Mouse (Mus musculus): ENCODE data around the gene Lilra6. TPM values are rescaled to one million over a fixed set of nuclear protein-coding genes. Genes with fewer than 3 reads are reported as not detected.
A peak's percentile ranks its signal among the peaks of the same experiment; 100 is the strongest.
"Not testable (repeated sequence)": the region's sequence is repeated elsewhere in the genome, so short reads cannot be mapped to it uniquely, and the experiment has no call there.

The Lilra6 gene
- polyA plus RNA-seq, 1 experiment = 9.0 TPM

GRCm38 (mm10) chr7:3939866-3940525 is 24.7 kb upstream of the Lilra6 start:
- Histone ChIP-seq H3K4me1 (ENCODE audit: control insufficient read depth, insufficient read depth, insufficient read length) (peaks cover 2% of the 10 kb centered on the region; the same call in 1 of the 2 replicates), H3K27ac (ENCODE audit: insufficient read depth, low read length) (no peak overlapping the region), H3K36me3 (ENCODE audit: control insufficient read depth, insufficient read depth, low read length) (no peaks in the 10 kb centered on the region), H3K27me3 (ENCODE audit: control insufficient read depth, insufficient read depth, low read length) (no peaks in the 10 kb centered on the region), H3K4me3 (ENCODE audit: extremely low read depth, insufficient read depth, insufficient read length) (no peak overlapping the region)
- no peak for DNase-seq (ENCODE audit: low read depth in 1 of 2, low spot score in 2 of 2)
- TF ChIP-seq POLR2A (IDR thresholded peaks at IDR 0.05; ENCODE audit: low read depth, low read length) (no peak), CTCF (IDR thresholded peaks at IDR 0.05; ENCODE audit: extremely low read depth, insufficient read depth, insufficient read length, insufficient replicate concordance) (no peak)
- 79% methylated on average over 1 of the region's 1 CpGs for WGBS

DNA sequence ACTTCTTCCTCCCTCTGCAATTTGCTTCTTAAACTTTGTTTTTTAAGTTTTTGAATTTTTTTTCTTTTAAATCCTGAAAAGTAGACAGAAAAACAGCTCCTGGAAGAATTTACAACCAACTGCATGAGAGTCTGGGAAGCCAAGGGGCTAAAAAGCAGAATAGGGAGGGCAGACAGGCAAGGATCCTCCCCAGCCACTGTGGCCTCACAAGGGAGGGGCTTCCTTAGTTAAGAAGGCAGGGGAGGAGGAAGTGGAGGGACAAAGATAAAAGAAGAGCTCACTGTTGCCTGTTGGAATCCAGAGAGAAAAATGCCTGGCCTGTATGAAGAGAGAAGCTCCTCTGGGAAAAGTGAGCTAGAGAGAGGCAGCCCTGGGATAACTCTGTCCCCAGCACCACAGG is 20.2 kb upstream of the Lilra6 start:
- not testable (repeated sequence) for H3K27me3 ChIP-seq (ENCODE audit: control insufficient read depth, insufficient read depth, low read length); H3K4me1 ChIP-seq (ENCODE audit: control insufficient read depth, insufficient read depth, insufficient read length); H3K27ac ChIP-seq (ENCODE audit: insufficient read depth, low read length); DNase-seq (ENCODE audit: low read depth in 1 of 2, low spot score in 2 of 2); H3K4me3 ChIP-seq (ENCODE audit: extremely low read depth, insufficient read depth, insufficient read length); H3K36me3 ChIP-seq (ENCODE audit: control insufficient read depth, insufficient read depth, low read length)

GRCm38 (mm10) chr7:3903704-3904103 is 11.6 kb downstream of the Lilra6 start:
- TF ChIP-seq CTCF (IDR thresholded peaks at IDR 0.05; ENCODE audit: extremely low read depth, insufficient read depth, insufficient read length, insufficient replicate concordance) (peak; percentile 22; the same call in 1 of the 2 replicates), POLR2A (IDR thresholded peaks at IDR 0.05; ENCODE audit: low read depth, low read length) (no peak)
- Histone ChIP-seq H3K4me1 (ENCODE audit: control insufficient read depth, insufficient read depth, insufficient read length) (no peaks in the 10 kb centered on the region), H3K27me3 (ENCODE audit: control insufficient read depth, insufficient read depth, low read length) (no peaks in the 10 kb centered on the region), H3K36me3 (ENCODE audit: control insufficient read depth, insufficient read depth, low read length) (no peaks in the 10 kb centered on the region), H3K27ac (ENCODE audit: insufficient read depth, low read length) (no peak overlapping the region), H3K4me3 (ENCODE audit: extremely low read depth, insufficient read depth, insufficient read length) (no peak overlapping the region)
- DNase-seq (ENCODE audit: low read depth in 1 of 2, low spot score in 2 of 2) = peak in 1 of 2 experiments; percentile 26
- 2% methylated on average over 1 of the region's 1 CpGs for WGBS

- H3K27ac ChIP-seq (ENCODE audit: insufficient read depth, low read length) = not testable (repeated sequence)
- 0 out of 2 replicates have a peak within 1 kb of the TSS, but pooled peaks have one; percentile 8 for H3K4me3 ChIP-seq (ENCODE audit: extremely low read depth, insufficient read depth, insufficient read length)
Observed at GRCm38 (mm10) chr7:3898036-3898590, 17.2 kb downstream of the Lilra6 start, which contains the start of gene Gm14548. Gm14548 (minus strand) TSS chr7:3898120.

GRCm38 (mm10) chr7:3875032-3875431 is 40.3 kb downstream of the Lilra6 start:
- H3K4me1 ChIP-seq (ENCODE audit: control insufficient read depth, insufficient read depth, insufficient read length); H3K4me3 ChIP-seq (ENCODE audit: extremely low read depth, insufficient read depth, insufficient read length); DNase-seq (ENCODE audit: low read depth in 1 of 2, low spot score in 2 of 2); H3K27ac ChIP-seq (ENCODE audit: insufficient read depth, low read length); H3K27me3 ChIP-seq (ENCODE audit: control insufficient read depth, insufficient read depth, low read length); H3K36me3 ChIP-seq (ENCODE audit: control insufficient read depth, insufficient read depth, low read length): not testable (repeated sequence)
- no CpG with 5 or more reads among the region's 1 CpGs for WGBS

More at GRCm38 (mm10) chr7:3898036-3898590, 17.2 kb downstream of the Lilra6 start, which contains the start of gene Gm14548:
- H3K36me3 ChIP-seq (ENCODE audit: control insufficient read depth, insufficient read depth, low read length); H3K4me1 ChIP-seq (ENCODE audit: control insufficient read depth, insufficient read depth, insufficient read length); H3K27me3 ChIP-seq (ENCODE audit: control insufficient read depth, insufficient read depth, low read length): not testable (repeated sequence)
- DNase-seq (ENCODE audit: low read depth in 1 of 2, low spot score in 2 of 2) = peak; percentile 59 to 62
- 0% methylated on average over 3 of the region's 3 CpGs for WGBS

Other genes starting within 250 kb of the Lilra6 start
- 1.8 and 2.3 TPM in 2 replicates for gene Leng1, start 249.7 kb downstream of the Lilra6 start, polyA plus RNA-seq (2012; rRNA removed)
- gene Tmc4, start 237.9 kb downstream of the Lilra6 start, polyA plus RNA-seq (2012; rRNA removed) = 7.6 and 8.4 TPM in 2 replicates
- 29.2 and 47.1 TPM in 2 replicates for gene Tsen34, start 222.6 kb downstream of the Lilra6 start, polyA plus RNA-seq (2012; rRNA removed)
- gene Mboat7, start 222.0 kb downstream of the Lilra6 start, polyA plus RNA-seq (2012; rRNA removed) = 57.0 and 57.2 TPM in 2 replicates
- gene Rps9, start 211.5 kb downstream of the Lilra6 start, polyA plus RNA-seq (2012; rRNA removed) = 1,349 and 2,225 TPM in 2 replicates
- gene Pirb, start 195.1 kb downstream of the Lilra6 start, polyA plus RNA-seq (2012; rRNA removed) = 51.9 and 72.4 TPM in 2 replicates
- gene Gm15448, start 89.8 kb downstream of the Lilra6 start, polyA plus RNA-seq (2012; rRNA removed) = 3.7 and 4.5 TPM in 2 replicates
- gene Pira2, start 70.5 kb downstream of the Lilra6 start, polyA plus RNA-seq (2012; rRNA removed) = 5.0 and 13.3 TPM in 2 replicates
- gene Gm14548, start 17.4 kb downstream of the Lilra6 start, polyA plus RNA-seq (2012; rRNA removed) = 7.0 and 18.4 TPM in 2 replicates
- 26.3 and 34.1 TPM in 2 replicates for gene Lair1, start 147.7 kb upstream of the Lilra6 start, polyA plus RNA-seq (2012; rRNA removed)
- gene Ttyh1, start 203.9 kb upstream of the Lilra6 start, polyA plus RNA-seq (2012; rRNA removed) = 5.2 TPM in 2 replicates
- 420 and 586 TPM in 2 replicates for gene Leng8, start 221.5 kb upstream of the Lilra6 start, polyA plus RNA-seq (2012; rRNA removed)
- 9.9 and 13.7 TPM in 2 replicates for gene Leng9, start 234.9 kb upstream of the Lilra6 start, polyA plus RNA-seq (2012; rRNA removed)
- gene Cdc42ep5, start 249.4 kb upstream of the Lilra6 start, polyA plus RNA-seq (2012; rRNA removed) = 13.2 and 19.2 TPM in 2 replicates

Measured in spleen, adult 2 months (tissue).